Mouse (Mus musculus) erythroblast, embryonic 14.5 days (primary cell): ENCODE measurements around the gene Pfn1.

Experiments used
- GATA1 ChIP-seq: IDR thresholded peaks from 2 replicates; pipeline ENCODE4 v1.6.1; 2012; ENCODE audit warnings: low read length, inconsistent platforms, mixed read lengths
- TAL1 ChIP-seq: IDR thresholded peaks from 3 replicates; pipeline ENCODE4 v1.6.1; 2012; ENCODE audit warnings: low read length, inconsistent platforms, mixed read lengths

DNA sequence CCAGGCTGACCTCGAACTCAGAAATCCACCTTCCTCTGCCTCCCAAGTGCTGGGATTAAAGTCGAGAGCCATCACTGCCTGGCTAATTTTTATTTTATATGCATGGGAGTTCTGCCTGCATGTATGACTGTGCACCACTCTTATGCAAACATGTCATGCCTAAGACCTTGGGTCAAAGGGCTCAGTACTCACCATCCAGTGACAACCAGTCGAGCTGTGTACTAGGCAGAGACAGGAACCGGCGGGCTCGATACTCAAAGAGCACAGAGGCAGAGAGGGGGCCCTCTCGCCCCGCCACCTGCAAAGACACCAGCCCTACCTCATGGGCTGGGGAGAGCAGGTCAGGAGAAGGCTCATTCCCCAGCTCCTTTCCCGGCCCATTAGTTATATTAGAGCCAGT, 23.6 kb upstream of the Pfn1 start:
- TF ChIP-seq GATA1 (no peak), TAL1 (no peak)
